Mouse (Mus musculus): Measurements from ENCODE around the gene Dlat. TPM values are rescaled to one million over a fixed set of nuclear protein-coding genes. Genes with fewer than 3 reads are reported as not detected.
A peak's percentile ranks its signal among the peaks of the same experiment; 100 is the strongest.
"Not testable (repeated sequence)": the region's sequence is repeated elsewhere in the genome, so short reads cannot be mapped to it uniquely, and the experiment has no call there.

Dlat gene
- total and polyA plus RNA-seq, 3 experiments, result 36.1 to 61.3 (median 60.0) TPM

DNA sequence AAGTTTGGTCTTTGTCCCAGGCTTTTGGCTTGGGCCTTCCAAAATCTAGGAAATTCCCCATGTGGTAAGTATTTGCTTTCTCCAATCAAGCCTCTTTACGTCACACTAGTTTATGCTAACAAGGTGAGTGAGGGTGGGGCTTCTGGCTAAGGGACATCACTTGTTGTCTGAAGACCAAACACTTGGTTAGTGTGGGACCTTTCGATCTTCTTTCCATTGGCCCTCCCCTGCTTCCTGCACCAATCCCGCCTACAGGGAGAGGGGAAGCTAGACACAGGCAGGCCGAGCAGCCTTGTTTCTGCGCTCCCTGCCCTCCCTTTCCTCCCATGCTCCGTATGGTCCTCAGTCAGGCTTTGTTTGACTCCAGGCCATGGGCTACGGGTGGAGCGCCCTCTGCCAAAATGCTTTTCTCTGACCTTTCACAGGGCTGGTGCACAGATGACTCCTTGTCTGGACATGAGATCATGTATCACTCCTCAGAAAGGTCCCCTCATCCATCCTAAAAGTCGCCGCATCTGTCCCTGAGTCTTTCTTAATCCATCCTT lies 12.7 kb downstream of the Dlat start:
- DNase-seq (ENCODE audit: low spot score) (no peak), ATAC-seq (ENCODE audit: extremely low read depth, insufficient number of reproducible peaks, low FRiP score, poor library complexity, severe bottlenecking) (no peak)
- Histone ChIP-seq H3K4me1 (ENCODE audit: insufficient read depth, low read depth, low read length) (peaks cover 11% of the 10 kb centered on the region; the same call in 1 of the 2 replicates), H3K9me3 (replicated peaks) (no peaks in the 10 kb centered on the region), H3K27me3 (ENCODE audit: insufficient read depth, low read length) (no peaks in the 10 kb centered on the region), H3K36me3 (replicated peaks) (peaks cover 96% of the 10 kb centered on the region), H3K4me3 (ENCODE audit: low read depth, low read length) (no peak overlapping the region)
- TF ChIP-seq GATA1 (IDR thresholded peaks at IDR 0.05; ENCODE audit: borderline replicate concordance, low read length) (no peak), CTCF (IDR thresholded peaks at IDR 0.05; ENCODE audit: low read depth, low read length) (no peak), POLR2AphosphoS5 (IDR thresholded peaks at IDR 0.05; ENCODE audit: insufficient replicate concordance, low read depth, low read length) (no peak), GATA2 (IDR thresholded peaks at IDR 0.05; ENCODE audit: borderline replicate concordance, low read depth, low read length) (no peak), TAL1 (conservative IDR thresholded peaks at IDR 0.05; ENCODE audit: low read depth, low read length) (no peak)

DNA sequence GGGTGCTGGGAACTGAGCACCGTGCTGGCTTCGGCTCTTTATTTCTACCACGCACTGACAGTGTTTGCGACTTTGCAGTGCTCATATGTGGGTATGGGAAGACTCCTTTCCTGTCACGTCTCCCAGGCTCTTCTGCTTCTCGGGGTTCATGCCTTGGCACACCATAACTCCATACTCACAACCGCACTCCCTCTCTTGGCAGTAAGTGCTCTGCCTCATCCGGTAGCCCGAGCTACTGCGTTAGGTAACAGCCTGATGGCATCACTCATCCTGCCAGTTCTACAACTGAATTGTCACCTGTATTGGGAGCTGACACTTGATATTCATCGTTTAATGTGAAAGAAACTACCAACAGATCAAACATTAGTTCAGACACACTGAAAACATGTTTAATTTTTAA lies 25.3 kb downstream of the Dlat start:
- peaks cover 61% of the 10 kb centered on the region for H3K36me3 ChIP-seq (replicated peaks)

DNA sequence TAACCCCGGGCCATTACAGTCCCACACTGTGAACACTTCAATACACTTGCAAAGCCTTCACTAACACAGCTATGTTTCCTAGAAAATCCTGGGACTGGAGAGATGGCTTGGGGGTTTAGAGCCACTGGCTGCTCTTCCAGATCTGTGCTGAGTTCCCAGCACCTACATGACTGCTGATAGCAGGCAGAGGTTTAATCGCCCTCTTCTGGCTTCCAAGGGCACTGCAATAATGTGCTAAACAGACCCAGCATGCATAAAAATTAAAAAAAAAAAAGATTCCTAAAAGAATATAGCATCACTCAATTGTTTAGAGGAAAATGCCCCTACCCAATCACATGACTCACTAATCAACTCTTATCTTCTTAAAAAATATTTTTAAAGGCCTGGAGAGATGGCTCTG lies 26.5 kb downstream of the Dlat start:
- ATAC-seq (ENCODE audit: extremely low read depth, insufficient number of reproducible peaks, low FRiP score, poor library complexity, severe bottlenecking), result no peak
- peaks cover 10% of the 10 kb centered on the region for H3K4me1 ChIP-seq (ENCODE audit: insufficient read depth, low read depth, low read length)
- DNase-seq (ENCODE audit: low spot score), result no peak
- no peaks in the 10 kb centered on the region for H3K27me3 ChIP-seq (ENCODE audit: insufficient read depth, low read length)
- H3K4me3 ChIP-seq (ENCODE audit: low read depth, low read length), result no peak overlapping the region
- no peak for TF ChIP-seq GATA2 (IDR thresholded peaks at IDR 0.05; ENCODE audit: borderline replicate concordance, low read depth, low read length)
- H3K36me3 ChIP-seq (replicated peaks), result peaks cover 49% of the 10 kb centered on the region
- H3K9me3 ChIP-seq (replicated peaks), result no peaks in the 10 kb centered on the region

More for the DNA sequence above, 25.3 kb downstream of the Dlat start:
- ATAC-seq (ENCODE audit: extremely low read depth, insufficient number of reproducible peaks, low FRiP score, poor library complexity, severe bottlenecking) (no peak), DNase-seq (ENCODE audit: low spot score) (no peak)
- TF ChIP-seq GATA2 (IDR thresholded peaks at IDR 0.05; ENCODE audit: borderline replicate concordance, low read depth, low read length) (no peak), POLR2AphosphoS5 (IDR thresholded peaks at IDR 0.05; ENCODE audit: insufficient replicate concordance, low read depth, low read length) (no peak)
- H3K9me3 ChIP-seq (replicated peaks), result no peaks in the 10 kb centered on the region
- H3K27me3 ChIP-seq (ENCODE audit: insufficient read depth, low read length), result no peaks in the 10 kb centered on the region
- peaks cover 10% of the 10 kb centered on the region for H3K4me1 ChIP-seq (ENCODE audit: insufficient read depth, low read depth, low read length)
- no peak overlapping the region for H3K4me3 ChIP-seq (ENCODE audit: low read depth, low read length)

GRCm38 (mm10) chr9:50632016-50632688 lies 27.4 kb downstream of the Dlat start:
- ATAC-seq (ENCODE audit: extremely low read depth, insufficient number of reproducible peaks, low FRiP score, poor library complexity, severe bottlenecking), result no peak
- Histone ChIP-seq H3K4me3 (ENCODE audit: low read depth, low read length) (peak overlapping the region; percentile 50; the same call in 1 of the 2 replicates), H3K4me1 (ENCODE audit: insufficient read depth, low read depth, low read length) (peaks cover 10% of the 10 kb centered on the region), H3K36me3 (replicated peaks) (peaks cover 41% of the 10 kb centered on the region), H3K9me3 (replicated peaks) (no peaks in the 10 kb centered on the region), H3K27me3 (ENCODE audit: insufficient read depth, low read length) (no peaks in the 10 kb centered on the region)
- TF ChIP-seq GATA1 (IDR thresholded peaks at IDR 0.05; ENCODE audit: borderline replicate concordance, low read length), result no peak
- TF ChIP-seq GATA2 (IDR thresholded peaks at IDR 0.05; ENCODE audit: borderline replicate concordance, low read depth, low read length), result no peak
- TF ChIP-seq TAL1 (conservative IDR thresholded peaks at IDR 0.05; ENCODE audit: low read depth, low read length), result no peak
- no peak for TF ChIP-seq POLR2AphosphoS5 (IDR thresholded peaks at IDR 0.05; ENCODE audit: insufficient replicate concordance, low read depth, low read length)
- TF ChIP-seq CTCF (IDR thresholded peaks at IDR 0.05; ENCODE audit: low read depth, low read length), result no peak
- DNase-seq (ENCODE audit: low spot score), result no peak

- Histone ChIP-seq H3K4me1 (ENCODE audit: insufficient read depth, low read depth, low read length) (peaks cover 10% of the 10 kb centered on the region), H3K36me3 (replicated peaks) (peaks cover 30% of the 10 kb centered on the region)
- not testable (repeated sequence) for H3K4me3 ChIP-seq (ENCODE audit: low read depth, low read length); H3K9me3 ChIP-seq (replicated peaks); ATAC-seq (ENCODE audit: extremely low read depth, insufficient number of reproducible peaks, low FRiP score, poor library complexity, severe bottlenecking); H3K27me3 ChIP-seq (ENCODE audit: insufficient read depth, low read length); DNase-seq (ENCODE audit: low spot score)
Measured at GRCm38 (mm10) chr9:50630903-50631302, 28.7 kb downstream of the Dlat start.

DNA sequence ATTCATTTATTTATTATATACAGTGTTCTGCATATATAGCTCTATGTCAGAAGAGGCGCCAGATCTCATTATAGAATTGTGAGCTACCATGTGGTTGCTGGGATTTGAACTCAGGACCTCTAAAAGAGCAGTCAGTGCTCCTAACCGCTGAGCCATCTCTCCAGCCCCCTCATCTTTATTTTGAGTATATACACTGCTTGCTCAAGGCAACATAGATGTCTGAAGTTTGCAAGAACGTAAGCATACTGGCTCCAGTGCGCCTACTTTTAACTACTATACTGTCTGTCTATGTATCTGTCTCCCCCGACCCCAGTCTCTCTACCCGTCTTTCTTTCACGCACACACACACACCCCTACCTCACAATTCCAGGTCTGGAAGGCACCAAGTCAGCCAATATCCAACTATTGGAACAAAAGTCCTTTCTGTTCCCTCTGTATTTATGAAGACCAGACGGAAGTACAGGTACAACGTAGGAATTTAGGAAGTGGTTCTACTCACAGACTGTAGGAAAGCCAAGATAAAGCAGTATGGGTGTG lies 41.7 kb downstream of the Dlat start:
- H3K9me3 ChIP-seq (replicated peaks), result no peaks in the 10 kb centered on the region
- peaks cover 29% of the 10 kb centered on the region for H3K36me3 ChIP-seq (replicated peaks)
- no peaks in the 10 kb centered on the region for H3K27me3 ChIP-seq (ENCODE audit: insufficient read depth, low read length)
- no peak for DNase-seq (ENCODE audit: low spot score)
- TF ChIP-seq CTCF (IDR thresholded peaks at IDR 0.05; ENCODE audit: low read depth, low read length) (no peak), TAL1 (conservative IDR thresholded peaks at IDR 0.05; ENCODE audit: low read depth, low read length) (no peak), POLR2AphosphoS5 (IDR thresholded peaks at IDR 0.05; ENCODE audit: insufficient replicate concordance, low read depth, low read length) (no peak), GATA2 (IDR thresholded peaks at IDR 0.05; ENCODE audit: borderline replicate concordance, low read depth, low read length) (no peak), GATA1 (IDR thresholded peaks at IDR 0.05; ENCODE audit: borderline replicate concordance, low read length) (no peak)
- no peak for ATAC-seq (ENCODE audit: extremely low read depth, insufficient number of reproducible peaks, low FRiP score, poor library complexity, severe bottlenecking)
- H3K4me3 ChIP-seq (ENCODE audit: low read depth, low read length), result peak overlapping the region; percentile 93
- H3K4me1 ChIP-seq (ENCODE audit: insufficient read depth, low read depth, low read length), result peaks cover 34% of the 10 kb centered on the region

Measured in G1E (cell line).